Mouse (Mus musculus): Measurements from ENCODE around the gene Ncoa6. TPM values are rescaled to one million over a fixed set of nuclear protein-coding genes. Genes with fewer than 3 reads are reported as not detected.

Ncoa6 gene
- polyA plus RNA-seq, 1 experiment from 2014 or later, result 30.0 TPM

- peak; percentile 76 for ATAC-seq (ENCODE audit: low FRiP score, low TSS enrichment)
- peak overlapping the region; percentile 28; the same call in 1 of the 2 replicates for H3K9ac ChIP-seq (ENCODE audit: low read depth, low read length)
- WGBS, result 31% methylated on average over 14 of the region's 14 CpGs
Observed at GRCm38 (mm10) chr2:155357686-155358399, 115.9 kb downstream of the Ncoa6 start.

GRCm38 (mm10) chr2:155356971-155357591 lies 116.6 kb downstream of the Ncoa6 start, which contains the start of gene Pigu:
TSS of gene Pigu (minus strand) at chr2:155357430.
- Histone ChIP-seq H3K27me3 (ENCODE audit: control insufficient read depth, insufficient read depth, low read length) (no peaks in the 10 kb centered on the region), H3K4me1 (ENCODE audit: control insufficient read depth, insufficient read depth, low read length) (peaks cover 7% of the 10 kb centered on the region; the same call in 1 of the 2 replicates), H3K36me3 (ENCODE audit: control insufficient read depth, insufficient read depth, low read length) (no peaks in the 10 kb centered on the region), H3K4me2 (replicated peaks; ENCODE audit: low read depth, low read length) (peak within 1 kb of the TSS; percentile 74), H3K9me3 (ENCODE audit: control insufficient read depth, low read length) (no peaks in the 10 kb centered on the region), H3K4me3 (ENCODE audit: low read length) (peak within 1 kb of the TSS; percentile 94), H3K9ac (ENCODE audit: low read depth, low read length) (peak within 1 kb of the TSS; percentile 78), H3K27ac (ENCODE audit: low read depth, low read length) (peak within 1 kb of the TSS; percentile 71)
- ATAC-seq (ENCODE audit: low FRiP score, low TSS enrichment), result peak; percentile 98
- under 1% methylated on average over 38 of the region's 38 CpGs for WGBS

More at GRCm38 (mm10) chr2:155357686-155358399, 115.9 kb downstream of the Ncoa6 start:
- Histone ChIP-seq H3K4me3 (ENCODE audit: low read length) (peak overlapping the region; percentile 94), H3K4me1 (ENCODE audit: control insufficient read depth, insufficient read depth, low read length) (peaks cover 7% of the 10 kb centered on the region; the same call in 1 of the 2 replicates), H3K4me2 (replicated peaks; ENCODE audit: low read depth, low read length) (peak overlapping the region; percentile 52), H3K9me3 (ENCODE audit: control insufficient read depth, low read length) (no peaks in the 10 kb centered on the region), H3K27ac (ENCODE audit: low read depth, low read length) (peak overlapping the region; percentile 20; the same call in 1 of the 2 replicates), H3K36me3 (ENCODE audit: control insufficient read depth, insufficient read depth, low read length) (no peaks in the 10 kb centered on the region), H3K27me3 (ENCODE audit: control insufficient read depth, insufficient read depth, low read length) (no peaks in the 10 kb centered on the region)

GRCm38 (mm10) chr2:155354402-155354801 lies 119.3 kb downstream of the Ncoa6 start:
- WGBS, result 91% methylated on average over 3 of the region's 3 CpGs
- no peak for ATAC-seq (ENCODE audit: low FRiP score, low TSS enrichment)

GRCm38 (mm10) chr2:155346670-155347069 lies 127.0 kb downstream of the Ncoa6 start:
- 81% methylated on average over 1 of the region's 1 CpGs for WGBS

More at GRCm38 (mm10) chr2:155354402-155354801, 119.3 kb downstream of the Ncoa6 start:
- Histone ChIP-seq H3K27me3 (ENCODE audit: control insufficient read depth, insufficient read depth, low read length) (no peaks in the 10 kb centered on the region), H3K4me2 (replicated peaks; ENCODE audit: low read depth, low read length) (no peak overlapping the region), H3K36me3 (ENCODE audit: control insufficient read depth, insufficient read depth, low read length) (no peaks in the 10 kb centered on the region), H3K4me3 (ENCODE audit: low read length) (no peak overlapping the region), H3K9me3 (ENCODE audit: control insufficient read depth, low read length) (no peaks in the 10 kb centered on the region), H3K9ac (ENCODE audit: low read depth, low read length) (no peak overlapping the region), H3K27ac (ENCODE audit: low read depth, low read length) (no peak overlapping the region), H3K4me1 (ENCODE audit: control insufficient read depth, insufficient read depth, low read length) (peaks cover 7% of the 10 kb centered on the region; the same call in 1 of the 2 replicates)

More at GRCm38 (mm10) chr2:155346670-155347069, 127.0 kb downstream of the Ncoa6 start:
- H3K9me3 ChIP-seq (ENCODE audit: control insufficient read depth, low read length), result no peaks in the 10 kb centered on the region
- H3K36me3 ChIP-seq (ENCODE audit: control insufficient read depth, insufficient read depth, low read length), result peaks cover 20% of the 10 kb centered on the region; the same call in 1 of the 2 replicates
- H3K27ac ChIP-seq (ENCODE audit: low read depth, low read length), result no peak overlapping the region
- no peaks in the 10 kb centered on the region for H3K27me3 ChIP-seq (ENCODE audit: control insufficient read depth, insufficient read depth, low read length)
- no peak overlapping the region for H3K4me2 ChIP-seq (replicated peaks; ENCODE audit: low read depth, low read length)
- H3K4me3 ChIP-seq (ENCODE audit: low read length), result no peak overlapping the region
- ATAC-seq (ENCODE audit: low FRiP score, low TSS enrichment), result no peak
- H3K4me1 ChIP-seq (ENCODE audit: control insufficient read depth, insufficient read depth, low read length), result no peaks in the 10 kb centered on the region
- H3K9ac ChIP-seq (ENCODE audit: low read depth, low read length), result no peak overlapping the region

MicroRNAs within 50 kb of the gene (microRNA counts, 519-probe panel; counts per million panel counts)
- not detected for microRNA mmu-miR-695

Small RNA genes within 50 kb of the gene (microRNA-seq; reads per million reads assigned to microRNA genes)
- gene Mir695, result not detected

Other genes starting within 250 kb of the Ncoa6 start
- gene Dynlrb1, start 237.4 kb downstream of the Ncoa6 start, polyA plus RNA-seq (2014; fragmentation: Nextera tagmentation; extraction: Ambion mirVana), result 431 and 544 TPM in 2 replicates
- 135 and 136 TPM in 2 replicates for gene Map1lc3a, start 197.6 kb downstream of the Ncoa6 start, polyA plus RNA-seq (2014; fragmentation: Nextera tagmentation; extraction: Ambion mirVana)
- gene Pigu, start 116.5 kb downstream of the Ncoa6 start, polyA plus RNA-seq (2014; fragmentation: Nextera tagmentation; extraction: Ambion mirVana), result 66.8 and 73.3 TPM in 2 replicates
- 12.7 and 17.5 TPM in 2 replicates for gene Trp53inp2, start 92.8 kb downstream of the Ncoa6 start, polyA plus RNA-seq (2014; fragmentation: Nextera tagmentation; extraction: Ambion mirVana)
- 5.5 and 10.0 TPM in 2 replicates for gene Acss2, start 44.1 kb upstream of the Ncoa6 start, polyA plus RNA-seq (2014; fragmentation: Nextera tagmentation; extraction: Ambion mirVana)
- gene Ggt7, start 44.3 kb upstream of the Ncoa6 start, polyA plus RNA-seq (2014; fragmentation: Nextera tagmentation; extraction: Ambion mirVana), result 1.1 and 1.9 TPM in 2 replicates
- 25.0 and 29.8 TPM in 2 replicates for gene Gss, start 118.9 kb upstream of the Ncoa6 start, polyA plus RNA-seq (2014; fragmentation: Nextera tagmentation; extraction: Ambion mirVana)
- gene Myh7b, start 137.3 kb upstream of the Ncoa6 start, polyA plus RNA-seq (2014; fragmentation: Nextera tagmentation; extraction: Ambion mirVana), result 0.96 and 2.1 TPM in 2 replicates
- 105 and 134 TPM in 2 replicates for gene Trpc4ap, start 218.5 kb upstream of the Ncoa6 start, polyA plus RNA-seq (2014; fragmentation: Nextera tagmentation; extraction: Ambion mirVana)